Mouse (Mus musculus): ENCODE data around the gene Dzip1.

Gene Dzip1

GRCm38 (mm10) chr14:118924673-118925615 lies at the start of gene Dzip1:
Gene Dzip1, minus strand, starts transcription at chr14:118925460.
- no peak for DNase-seq (ENCODE audit: low read depth, low spot score)

GRCm38 (mm10) chr14:118972268-118972667 lies 47.0 kb upstream of the Dzip1 start:
- DNase-seq (ENCODE audit: low read depth, low spot score), result no peak

GRCm38 (mm10) chr14:118967646-118968045 lies 42.4 kb upstream of the Dzip1 start:
- no peak for DNase-seq (ENCODE audit: low read depth, low spot score)

DNA sequence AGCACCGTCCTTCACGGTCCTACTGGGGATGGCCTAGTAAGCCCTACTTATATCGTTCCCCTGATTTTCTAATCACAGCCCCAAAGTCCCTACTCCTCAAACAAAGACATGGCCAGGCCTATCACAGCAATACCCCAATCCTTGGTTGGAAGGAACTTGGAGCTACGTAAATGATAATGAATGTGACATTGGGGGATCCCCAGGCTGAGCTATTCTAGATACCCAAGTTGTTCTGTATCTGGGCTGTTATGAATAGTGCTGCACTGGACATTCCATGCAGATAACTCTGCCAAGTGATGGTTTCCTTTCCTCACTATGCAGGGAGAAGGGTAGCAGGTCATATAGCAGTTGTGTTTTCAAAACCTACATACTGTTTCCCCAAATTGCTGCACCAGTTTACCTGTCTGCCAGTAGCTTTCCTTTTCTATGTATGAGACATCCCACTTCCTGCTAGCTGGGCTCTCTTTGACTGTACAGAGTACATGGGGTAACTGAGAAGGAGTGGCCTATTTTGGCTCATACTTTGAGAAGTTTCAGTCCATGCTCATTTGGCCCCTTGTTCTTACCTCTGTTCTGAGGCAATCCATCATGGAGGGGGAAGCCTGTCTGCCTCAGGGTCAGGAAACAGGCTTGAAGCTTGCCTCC lies 40.2 kb upstream of the Dzip1 start:
- no peak for DNase-seq (ENCODE audit: low read depth, low spot score)

- DNase-seq (ENCODE audit: low read depth, low spot score), result no peak
These were observed 32.8 kb upstream of the Dzip1 start for GRCm38 (mm10) chr14:118958010-118958409.

- DNase-seq (ENCODE audit: low read depth, low spot score), result no peak
These were observed 26.8 kb upstream of the Dzip1 start for GRCm38 (mm10) chr14:118951912-118952583.

- no peak for DNase-seq (ENCODE audit: low read depth, low spot score)
These were observed 23.6 kb upstream of the Dzip1 start for GRCm38 (mm10) chr14:118948841-118949240.

DNA sequence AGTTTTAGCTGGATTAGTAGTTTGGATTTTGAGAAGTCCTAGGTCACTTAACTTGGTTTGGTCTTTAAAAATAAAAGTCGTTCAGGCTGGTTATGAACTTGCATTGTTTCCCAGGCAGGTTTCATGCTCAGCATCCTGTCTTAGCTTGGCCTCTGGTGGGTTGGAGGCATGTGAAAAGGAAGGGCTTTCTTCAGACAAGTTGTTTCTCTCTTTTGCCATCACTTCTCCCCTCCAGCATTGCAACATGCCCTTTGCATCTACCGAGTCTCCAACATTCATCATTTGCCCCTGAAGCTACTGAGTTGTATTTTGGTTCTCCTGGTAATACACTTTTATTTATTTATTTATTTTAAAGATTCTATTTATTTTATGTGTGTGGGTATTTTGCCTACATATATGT lies 19.4 kb upstream of the Dzip1 start:
- DNase-seq (ENCODE audit: low read depth, low spot score), result no peak

- DNase-seq (ENCODE audit: low read depth, low spot score), result no peak
These were observed 16.8 kb upstream of the Dzip1 start for GRCm38 (mm10) chr14:118942076-118942475.

DNA sequence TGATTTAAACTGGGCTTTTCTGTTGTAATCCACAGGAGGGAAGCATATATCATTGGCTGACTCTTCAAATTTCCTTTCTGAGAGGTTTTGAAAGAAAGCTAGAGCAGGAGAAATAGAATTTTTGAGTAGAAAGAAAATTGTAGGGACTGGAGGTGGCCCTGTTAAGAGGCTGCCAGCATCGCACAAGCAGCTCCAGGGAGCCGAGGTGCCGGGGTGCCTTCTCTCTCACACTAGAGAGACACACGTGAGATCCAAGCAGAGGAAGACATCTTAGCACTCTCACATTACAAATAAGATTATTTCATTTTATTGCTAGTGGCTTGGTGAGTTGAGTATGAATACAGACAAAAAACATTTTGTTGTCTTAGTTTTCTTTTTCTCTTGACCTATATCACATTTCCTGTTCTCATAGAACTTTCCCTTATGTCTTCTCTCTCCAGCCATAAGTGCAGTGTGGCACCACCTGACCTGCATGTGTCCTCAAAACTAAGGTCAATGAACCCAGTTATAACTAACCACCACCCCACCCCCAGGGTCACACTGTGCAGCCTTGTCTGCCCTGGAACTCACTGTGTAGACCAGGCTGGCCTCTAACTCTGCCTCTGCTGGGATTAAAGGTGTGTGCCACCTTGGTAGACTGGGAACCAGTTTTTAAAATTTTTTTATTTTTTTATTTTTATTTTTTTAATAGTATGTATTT lies 15.7 kb upstream of the Dzip1 start:
- no peak for DNase-seq (ENCODE audit: low read depth, low spot score)

DNA sequence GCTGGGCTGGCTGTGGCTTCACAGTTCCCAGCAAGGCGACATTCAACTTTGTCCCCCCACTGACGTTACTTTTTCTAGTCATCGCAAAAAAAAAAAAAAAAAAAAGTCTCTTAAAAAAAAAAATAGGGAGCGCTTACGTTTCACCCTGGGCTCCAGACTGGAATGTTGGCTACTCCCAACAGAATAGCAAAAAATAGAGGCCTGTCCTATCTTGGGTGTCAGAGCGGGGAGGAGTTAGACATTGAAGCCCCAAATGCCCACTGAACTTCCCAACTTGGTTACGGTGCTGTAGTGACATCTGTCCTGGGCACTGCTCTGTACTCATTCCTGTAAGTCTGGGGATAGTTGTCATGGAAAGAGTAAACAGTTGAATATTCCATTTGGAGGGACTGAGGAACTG lies 13.3 kb upstream of the Dzip1 start:
- DNase-seq (ENCODE audit: low read depth, low spot score), result no peak

GRCm38 (mm10) chr14:118937533-118938492 lies 12.6 kb upstream of the Dzip1 start, which contains the start of gene Dnajc3:
Gene Dnajc3, plus strand, starts transcription at chr14:118937976.
- peak; percentile 96 for DNase-seq (ENCODE audit: low read depth, low spot score)

DNA sequence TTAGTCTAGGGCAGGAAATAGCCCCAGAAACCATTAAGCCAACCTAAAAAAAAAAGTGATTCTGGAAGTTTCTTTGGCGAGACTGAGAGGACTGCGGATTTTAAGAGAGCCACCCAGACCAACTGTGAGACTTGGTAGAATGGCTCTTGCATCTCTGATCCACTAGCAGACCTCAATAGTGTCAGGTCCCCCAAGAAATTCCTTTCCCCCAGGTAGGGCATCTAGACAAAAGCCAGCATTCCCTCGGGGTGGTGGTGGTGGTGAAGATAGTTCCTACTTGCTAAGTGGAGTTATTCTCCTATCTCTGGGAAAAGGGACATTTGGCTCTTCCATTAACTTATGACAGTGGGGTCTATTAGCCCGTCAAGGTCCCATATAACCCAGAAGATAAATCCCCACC lies 11.7 kb upstream of the Dzip1 start:
- no peak for DNase-seq (ENCODE audit: low read depth, low spot score)

GRCm38 (mm10) chr14:118936236-118936635 lies 11.0 kb upstream of the Dzip1 start:
- DNase-seq (ENCODE audit: low read depth, low spot score), result no peak

GRCm38 (mm10) chr14:118934686-118935085 lies 9.4 kb upstream of the Dzip1 start:
- no peak for DNase-seq (ENCODE audit: low read depth, low spot score)

GRCm38 (mm10) chr14:118932956-118933355 lies 7.7 kb upstream of the Dzip1 start:
- DNase-seq (ENCODE audit: low read depth, low spot score), result no peak

- no peak for DNase-seq (ENCODE audit: low read depth, low spot score)
These were observed 5.9 kb upstream of the Dzip1 start for GRCm38 (mm10) chr14:118931181-118931580.

GRCm38 (mm10) chr14:118930777-118931176 lies 5.5 kb upstream of the Dzip1 start:
- DNase-seq (ENCODE audit: low read depth, low spot score), result no peak

GRCm38 (mm10) chr14:118929779-118930178 lies 4.5 kb upstream of the Dzip1 start:
- no peak for DNase-seq (ENCODE audit: low read depth, low spot score)

DNA sequence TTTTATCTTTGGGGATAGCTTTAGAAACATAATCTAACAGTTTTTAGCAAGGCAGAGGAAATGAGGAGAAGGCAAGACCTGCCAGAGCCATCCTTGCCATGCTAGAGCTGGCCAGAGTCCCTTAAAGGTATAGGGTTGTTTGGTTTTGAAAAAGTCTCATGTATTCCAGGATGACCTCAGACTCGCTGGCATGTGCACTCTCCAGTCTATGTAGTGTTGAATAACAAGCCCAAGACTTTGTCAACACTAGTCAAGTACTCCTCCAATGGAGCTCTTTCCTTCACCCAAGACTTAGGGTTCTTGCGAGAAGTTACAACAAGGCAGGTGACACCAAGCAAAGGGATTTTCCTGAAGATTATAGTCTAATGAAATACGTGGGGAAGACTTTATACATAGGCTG lies 3.3 kb upstream of the Dzip1 start:
- no peak for DNase-seq (ENCODE audit: low read depth, low spot score)

All from retina, postnatal 7 days (tissue).